25 mouse cellular contexts compared by ENCODE assay signal in the genomic region with DNA sequence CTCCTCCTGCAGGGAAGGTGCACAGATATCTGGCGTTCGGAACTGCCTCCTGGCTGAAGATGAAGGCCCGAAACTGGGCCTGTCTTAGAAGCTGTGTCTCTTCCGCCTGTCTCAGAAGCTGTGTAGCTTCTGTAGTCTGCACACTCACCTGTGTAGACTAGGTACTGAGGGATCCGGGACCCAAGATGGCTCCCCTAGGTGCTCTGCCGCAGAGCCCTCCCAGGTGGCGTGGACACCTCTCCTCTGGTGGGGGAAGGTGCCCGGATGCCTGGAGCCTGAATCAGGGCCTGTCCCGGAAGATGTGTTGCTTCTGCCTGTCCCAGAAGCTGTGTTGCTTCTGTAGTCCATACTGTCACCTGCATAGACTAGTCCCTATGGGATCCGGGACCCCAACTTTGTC. TPM values are rescaled to one million over a fixed set of nuclear protein-coding genes. Genes with fewer than 3 reads are reported as not detected.
A peak's percentile ranks its signal among the peaks of the same experiment; 100 is the strongest.
DNase-seq lines count a peak whose midpoint lies in the region; ATAC-seq lines count a peak whose summit lies in the region.
"Had no signal": no experiment of that assay in that cellular context is flagged by ENCODE, and none has a peak within 500 bp of the region (broad histone marks: within the 10 kb centered on the region; RNA-seq: fewer than 3 reads in every experiment).

No protein-coding gene starts in this region.

- H3K27me3 ChIP-seq in embryonic facial prominence, embryonic 11.5 days (ENCODE audit: control insufficient read depth, insufficient read depth, low read length), result no peaks in the 10 kb centered on the region
- no peaks in the 10 kb centered on the region for H3K27me3 ChIP-seq in embryonic facial prominence, embryonic 10.5 days (replicated peaks; ENCODE audit: low read depth, poor library complexity, severe bottlenecking)
- H3K27me3 ChIP-seq in hindbrain, embryonic 14.5 days (ENCODE audit: control insufficient read depth, insufficient read depth, low read length), result no peaks in the 10 kb centered on the region
- H3K27me3 ChIP-seq in hindbrain, embryonic 16.5 days (replicated peaks; ENCODE audit: control insufficient read depth, insufficient read depth, low read length), result no peaks in the 10 kb centered on the region
- H3K27me3 ChIP-seq in midbrain, embryonic 13.5 days, result no peaks in the 10 kb centered on the region
- H3K27me3 ChIP-seq in midbrain, embryonic 10.5 days (ENCODE audit: low read depth, poor library complexity, severe bottlenecking), result no peaks in the 10 kb centered on the region
- no peaks in the 10 kb centered on the region for H3K27me3 ChIP-seq in midbrain, embryonic 14.5 days (ENCODE audit: control insufficient read depth, insufficient read depth, low read length)
- H3K27me3 ChIP-seq: neural tube, embryonic 12.5 days had no signal

- 88% methylated on average over 10 of the region's 10 CpGs for WGBS in embryonic facial prominence, embryonic 11.5 days
- 91% methylated on average over 10 of the region's 10 CpGs for WGBS in embryonic facial prominence, embryonic 10.5 days
- 94% methylated on average over 10 of the region's 10 CpGs for WGBS in hindbrain, embryonic 14.5 days
- WGBS in hindbrain, embryonic 16.5 days, result 93% methylated on average over 10 of the region's 10 CpGs
- WGBS in midbrain, embryonic 13.5 days, result 91% methylated on average over 10 of the region's 10 CpGs
- 91% methylated on average over 10 of the region's 10 CpGs for WGBS in midbrain, embryonic 10.5 days
- 94% methylated on average over 10 of the region's 10 CpGs for WGBS in midbrain, embryonic 14.5 days

- H3K9me3 ChIP-seq in embryonic facial prominence, embryonic 11.5 days (replicated peaks; ENCODE audit: control insufficient read depth, low read length), result no peaks in the 10 kb centered on the region; the same call in 1 of the 2 replicates
- H3K9me3 ChIP-seq in embryonic facial prominence, embryonic 10.5 days, result peaks cover 29% of the 10 kb centered on the region
- no peaks in the 10 kb centered on the region for H3K9me3 ChIP-seq in hindbrain, embryonic 14.5 days (ENCODE audit: control insufficient read depth, low read length)
- H3K9me3 ChIP-seq in hindbrain, embryonic 16.5 days (ENCODE audit: control insufficient read depth, low read length), result peaks cover 2% of the 10 kb centered on the region; the same call in 1 of the 2 replicates
- H3K9me3 ChIP-seq in midbrain, embryonic 13.5 days, result no peaks in the 10 kb centered on the region; the same call in 1 of the 2 replicates
- H3K9me3 ChIP-seq in midbrain, embryonic 10.5 days (replicated peaks), result peaks cover 25% of the 10 kb centered on the region
- no peaks in the 10 kb centered on the region for H3K9me3 ChIP-seq in midbrain, embryonic 14.5 days (ENCODE audit: control insufficient read depth, low read length)

- no peak overlapping the region for H3K4me2 ChIP-seq in embryonic facial prominence, embryonic 11.5 days (ENCODE audit: low read depth, low read length)
- H3K4me2 ChIP-seq in hindbrain, embryonic 14.5 days (replicated peaks), result no peak overlapping the region
- H3K4me2 ChIP-seq in hindbrain, embryonic 16.5 days (ENCODE audit: low read length), result no peak overlapping the region
- no peak overlapping the region for H3K4me2 ChIP-seq in midbrain, embryonic 13.5 days (replicated peaks)
- no peak overlapping the region for H3K4me2 ChIP-seq in midbrain, embryonic 14.5 days (ENCODE audit: low read length)
- H3K4me2 ChIP-seq: neural tube, embryonic 12.5 days had no signal

- ATAC-seq in embryonic facial prominence, embryonic 11.5 days (replicated peaks; ENCODE audit: insufficient number of reproducible peaks, low FRiP score, low TSS enrichment, low read depth), result peak; percentile 34; the same call in 1 of the 2 replicates
- 0 out of 2 replicates have a peak, but pooled peaks have one; percentile 37 for ATAC-seq in hindbrain, embryonic 14.5 days (ENCODE audit: low FRiP score)
- ATAC-seq in hindbrain, embryonic 16.5 days, result no peak
- ATAC-seq in midbrain, embryonic 13.5 days, result 0 out of 2 replicates have a peak, but pooled peaks have one; percentile 27
- ATAC-seq in midbrain, embryonic 14.5 days (ENCODE audit: low FRiP score, low TSS enrichment), result peak; percentile 39; the same call in 1 of the 2 replicates
- ATAC-seq: activated CD4-positive, CD25-positive, alpha-beta regulatory T cell, adult 4 months; CD4-positive, CD25-positive, alpha-beta regulatory T cell, adult 4 months; forebrain, embryonic 14.5 days had no signal

- H3K4me3 ChIP-seq in embryonic facial prominence, embryonic 11.5 days (ENCODE audit: low read depth, low read length), result no peak overlapping the region
- no peak overlapping the region for H3K4me3 ChIP-seq in embryonic facial prominence, embryonic 10.5 days
- no peak overlapping the region for H3K4me3 ChIP-seq in hindbrain, embryonic 14.5 days (replicated peaks; ENCODE audit: low read length)
- H3K4me3 ChIP-seq in hindbrain, embryonic 16.5 days (ENCODE audit: low read length), result no peak overlapping the region
- H3K4me3 ChIP-seq in midbrain, embryonic 13.5 days (replicated peaks), result no peak overlapping the region
- no peak overlapping the region for H3K4me3 ChIP-seq in midbrain, embryonic 10.5 days
- H3K4me3 ChIP-seq in midbrain, embryonic 14.5 days (replicated peaks; ENCODE audit: low read depth, low read length), result no peak overlapping the region
- H3K4me3 ChIP-seq: layer of hippocampus, adult 2 months; neural tube, embryonic 12.5 days had no signal

- H3K9ac ChIP-seq in embryonic facial prominence, embryonic 11.5 days (replicated peaks; ENCODE audit: low read length), result no peak overlapping the region
- H3K9ac ChIP-seq in hindbrain, embryonic 14.5 days, result no peak overlapping the region
- no peak overlapping the region for H3K9ac ChIP-seq in hindbrain, embryonic 16.5 days (ENCODE audit: low read depth, low read length)
- no peak overlapping the region for H3K9ac ChIP-seq in midbrain, embryonic 13.5 days (replicated peaks)
- no peak overlapping the region for H3K9ac ChIP-seq in midbrain, embryonic 14.5 days (replicated peaks; ENCODE audit: low read length)
- H3K9ac ChIP-seq: neural tube, embryonic 12.5 days had no signal

- no peak overlapping the region for H3K27ac ChIP-seq in embryonic facial prominence, embryonic 11.5 days (replicated peaks; ENCODE audit: low read depth, low read length)
- H3K27ac ChIP-seq in embryonic facial prominence, embryonic 10.5 days (replicated peaks), result no peak overlapping the region
- no peak overlapping the region for H3K27ac ChIP-seq in hindbrain, embryonic 14.5 days
- no peak overlapping the region for H3K27ac ChIP-seq in hindbrain, embryonic 16.5 days (ENCODE audit: low read depth, low read length)
- no peak overlapping the region for H3K27ac ChIP-seq in midbrain, embryonic 13.5 days
- no peak overlapping the region for H3K27ac ChIP-seq in midbrain, embryonic 10.5 days (replicated peaks)
- H3K27ac ChIP-seq in midbrain, embryonic 14.5 days (replicated peaks; ENCODE audit: low read depth, low read length), result no peak overlapping the region
- H3K27ac ChIP-seq: layer of hippocampus, adult 2 months; neural tube, embryonic 12.5 days had no signal

- DNase-seq in embryonic facial prominence, embryonic 11.5 days (ENCODE audit: low spot score), result no peak
- no peak for DNase-seq in embryonic facial prominence, embryonic 10.5 days (ENCODE audit: low spot score)
- DNase-seq in hindbrain, embryonic 14.5 days (ENCODE audit: low spot score), result no peak
- no peak for DNase-seq in midbrain, embryonic 10.5 days (ENCODE audit: low spot score)
- DNase-seq in midbrain, embryonic 14.5 days, result no peak
- no peak for DNase-seq in spleen, postnatal 14 days (ENCODE audit: low spot score in 2 of 2)
- DNase-seq: adrenal gland, postnatal 10 days; cerebellum, adult 11 months; cerebellum, postnatal 14 days; embryo, embryonic 11 days; gastrocnemius, postnatal 10 days; heart, adult 18-20 months; kidney, adult 18-20 months; kidney, postnatal 14 days; lung, postnatal 10 days; thymus, adult 2 months had no signal

- H3K36me3 ChIP-seq in embryonic facial prominence, embryonic 11.5 days (replicated peaks; ENCODE audit: control insufficient read depth, insufficient read depth, low read depth, low read length), result no peaks in the 10 kb centered on the region
- H3K36me3 ChIP-seq in embryonic facial prominence, embryonic 10.5 days (replicated peaks), result no peaks in the 10 kb centered on the region
- no peaks in the 10 kb centered on the region for H3K36me3 ChIP-seq in hindbrain, embryonic 14.5 days (replicated peaks; ENCODE audit: control insufficient read depth, insufficient read depth)
- H3K36me3 ChIP-seq in hindbrain, embryonic 16.5 days (ENCODE audit: control insufficient read depth, insufficient read depth, low read length), result no peaks in the 10 kb centered on the region
- H3K36me3 ChIP-seq in midbrain, embryonic 13.5 days, result no peaks in the 10 kb centered on the region
- H3K36me3 ChIP-seq in midbrain, embryonic 10.5 days, result no peaks in the 10 kb centered on the region
- no peaks in the 10 kb centered on the region for H3K36me3 ChIP-seq in midbrain, embryonic 14.5 days (ENCODE audit: control insufficient read depth, insufficient read depth, low read length)
- H3K36me3 ChIP-seq: neural tube, embryonic 12.5 days had no signal

- no peaks in the 10 kb centered on the region for H3K4me1 ChIP-seq in embryonic facial prominence, embryonic 11.5 days (ENCODE audit: control insufficient read depth, insufficient read depth, low read length)
- H3K4me1 ChIP-seq in embryonic facial prominence, embryonic 10.5 days, result no peaks in the 10 kb centered on the region
- H3K4me1 ChIP-seq in hindbrain, embryonic 14.5 days (replicated peaks; ENCODE audit: control insufficient read depth, insufficient read depth, low read length), result no peaks in the 10 kb centered on the region
- no peaks in the 10 kb centered on the region for H3K4me1 ChIP-seq in hindbrain, embryonic 16.5 days (ENCODE audit: control insufficient read depth, insufficient read depth, low read depth, low read length)
- no peaks in the 10 kb centered on the region for H3K4me1 ChIP-seq in midbrain, embryonic 13.5 days (replicated peaks)
- no peaks in the 10 kb centered on the region for H3K4me1 ChIP-seq in midbrain, embryonic 10.5 days
- no peaks in the 10 kb centered on the region for H3K4me1 ChIP-seq in midbrain, embryonic 14.5 days (ENCODE audit: control insufficient read depth, insufficient read depth, low read length)
- H3K4me1 ChIP-seq: neural tube, embryonic 12.5 days had no signal

RNA-seq across cellular contexts. Expression of gene Chil3, which starts 23.3 kb away (rescaled TPM):
- polyA plus RNA-seq in embryonic facial prominence, embryonic 11.5 days (2014; fragmentation: Nextera tagmentation; extraction: Ambion mirVana), result not detected in 2 replicates
- not detected in 2 replicates for polyA plus RNA-seq in embryonic facial prominence, embryonic 10.5 days (2016; fragmentation: Nextera tagmentation; extraction: Ambion mirVana)
- polyA plus RNA-seq in hindbrain, embryonic 14.5 days (2014; fragmentation: Nextera tagmentation; extraction: Ambion mirVana), result 0.47 TPM in 1 of 2 replicates, not detected in the other
- polyA plus RNA-seq in hindbrain, embryonic 16.5 days (2015; fragmentation: Nextera tagmentation; extraction: Ambion mirVana), result 0.16 TPM in 1 of 2 replicates, not detected in the other
- polyA plus RNA-seq in midbrain, embryonic 13.5 days (2015; fragmentation: Nextera tagmentation; extraction: Ambion mirVana), result not detected in 2 replicates
- polyA plus RNA-seq in midbrain, embryonic 10.5 days (2016; fragmentation: Nextera tagmentation; extraction: Ambion mirVana), result not detected in 2 replicates
- not detected in 2 replicates for polyA plus RNA-seq in midbrain, embryonic 14.5 days (2014; fragmentation: Nextera tagmentation; extraction: Ambion mirVana)
- polyA plus RNA-seq: CD4-positive, CD25-positive, alpha-beta regulatory T cell, adult 4 months; forebrain, embryonic 14.5 days; neural tube, embryonic 12.5 days; small intestine, adult 2 months had no signal

RNA-seq across cellular contexts. Expression of gene Chia1, which starts 31.1 kb away (rescaled TPM):
- polyA plus RNA-seq in embryonic facial prominence, embryonic 11.5 days (2014; fragmentation: Nextera tagmentation; extraction: Ambion mirVana), result not detected in 2 replicates
- 0.20 and 0.29 TPM in 2 replicates for polyA plus RNA-seq in embryonic facial prominence, embryonic 10.5 days (2016; fragmentation: Nextera tagmentation; extraction: Ambion mirVana)
- polyA plus RNA-seq in hindbrain, embryonic 14.5 days (2014; fragmentation: Nextera tagmentation; extraction: Ambion mirVana), result 1.3 and 1.4 TPM in 2 replicates
- 1.4 and 1.8 TPM in 2 replicates for polyA plus RNA-seq in hindbrain, embryonic 16.5 days (2015; fragmentation: Nextera tagmentation; extraction: Ambion mirVana)
- polyA plus RNA-seq in midbrain, embryonic 13.5 days (2015; fragmentation: Nextera tagmentation; extraction: Ambion mirVana), result 0.15 and 0.27 TPM in 2 replicates
- 0.11 TPM in 1 of 2 replicates, not detected in the other for polyA plus RNA-seq in midbrain, embryonic 10.5 days (2016; fragmentation: Nextera tagmentation; extraction: Ambion mirVana)
- 0.25 and 0.76 TPM in 2 replicates for polyA plus RNA-seq in midbrain, embryonic 14.5 days (2014; fragmentation: Nextera tagmentation; extraction: Ambion mirVana)
- polyA plus RNA-seq: CD4-positive, CD25-positive, alpha-beta regulatory T cell, adult 4 months; liver, adult 2 months had no signal
